Mouse (Mus musculus) cerebellum, postnatal 36 days (tissue): ENCODE results near the gene Zar1l.
"Not testable (repeated sequence)": the region's sequence is repeated elsewhere in the genome, so short reads cannot be mapped to it uniquely, and the experiment has no call there.

Experiments used
- DNase-seq, 2 experiments: peaks; one replicate each; pipeline ENCODE4 v3.0.0; 2021 to 2022; ENCODE audit warnings: mixed read lengths in 2 of 2

Gene Zar1l

GRCm38 (mm10) chr5:150518064-150518463, at the start of gene Zar1l:
Gene Zar1l (minus strand): TSS chr5:150518164.
- DNase-seq, result no peak

DNA sequence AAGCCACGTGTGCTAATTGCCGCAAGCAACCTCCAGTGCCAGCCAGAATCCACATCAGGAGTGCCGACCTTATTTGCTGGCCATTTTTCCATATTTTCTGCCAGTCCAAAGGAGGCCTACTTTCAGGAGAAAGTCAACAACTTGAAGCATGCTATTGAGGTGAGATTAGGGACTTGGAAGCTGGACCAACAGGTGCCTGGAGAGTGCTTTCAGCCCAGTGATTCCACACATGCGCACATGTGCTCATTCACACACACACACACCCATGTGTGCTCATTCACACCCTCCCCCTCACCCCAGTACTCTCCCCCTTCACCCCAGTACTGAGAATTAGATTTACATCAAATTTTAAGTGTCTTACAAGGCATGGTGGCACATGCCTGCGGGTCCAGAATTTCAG, 49.0 kb upstream of the Zar1l start:
- DNase-seq, result no peak

DNA sequence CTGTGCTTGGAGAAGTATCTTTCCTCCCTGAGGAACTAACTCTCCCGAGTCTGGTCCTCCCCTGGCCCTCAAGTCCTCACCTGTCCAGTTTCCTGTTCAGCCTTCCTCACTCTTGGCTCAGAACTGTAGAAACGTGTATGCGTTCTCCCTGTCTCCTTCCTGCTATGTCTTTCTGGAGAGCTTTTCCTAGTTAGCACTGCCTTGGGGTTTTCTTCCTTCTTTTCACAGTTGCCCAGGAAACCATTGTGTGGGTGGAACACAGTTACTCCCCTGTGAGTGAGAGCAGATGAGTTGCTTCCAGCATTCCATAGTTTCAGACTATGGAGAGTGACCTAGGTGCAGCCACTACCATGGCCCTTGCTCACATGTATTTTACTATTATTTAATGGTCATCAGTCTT, 48.3 kb upstream of the Zar1l start:
- DNase-seq, result no peak

DNA sequence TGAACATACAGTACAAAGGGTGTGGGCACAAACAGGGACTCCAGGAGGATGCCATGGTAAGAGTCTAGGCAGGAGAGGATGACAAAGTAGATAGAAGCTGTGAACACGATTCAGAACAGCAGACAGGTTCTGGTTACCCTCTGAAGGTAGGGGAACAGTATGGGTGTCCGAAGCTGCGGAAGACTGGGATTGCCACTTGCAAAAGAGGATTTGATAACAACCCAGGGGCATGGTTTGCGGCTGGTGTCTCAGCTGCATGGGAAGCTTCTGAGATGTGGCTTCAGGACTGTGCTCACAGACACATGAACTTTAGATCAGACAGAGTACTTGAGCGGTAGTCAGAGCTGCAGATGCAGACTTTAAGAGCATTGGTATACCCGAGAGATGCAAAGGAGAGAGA, 46.5 kb upstream of the Zar1l start:
- no peak for DNase-seq

GRCm38 (mm10) chr5:150561783-150562182, 43.8 kb upstream of the Zar1l start:
- no peak for DNase-seq

GRCm38 (mm10) chr5:150561376-150561775, 43.4 kb upstream of the Zar1l start:
- no peak for DNase-seq

DNA sequence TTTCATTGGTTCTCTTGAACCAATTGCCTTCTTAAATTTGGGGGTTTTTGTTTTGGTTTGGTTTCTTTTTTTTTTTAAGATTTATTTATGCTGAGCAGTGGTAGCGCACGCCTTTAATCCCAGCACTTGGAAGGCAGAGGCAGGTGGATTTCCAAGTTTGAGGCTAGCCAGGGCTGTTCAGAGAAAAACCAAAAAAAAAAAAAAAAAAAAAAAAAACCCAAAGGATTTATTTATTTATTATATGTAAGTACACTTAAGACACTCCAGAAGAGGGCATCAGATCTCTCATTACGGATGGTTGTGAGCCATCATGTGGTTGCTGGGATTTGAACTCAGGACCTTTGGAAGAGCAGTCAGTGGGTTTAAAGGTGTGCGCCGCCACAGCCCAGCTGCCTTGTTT, 42.9 kb upstream of the Zar1l start:
- no peak for DNase-seq

GRCm38 (mm10) chr5:150559519-150560103, 41.6 kb upstream of the Zar1l start:
- no peak for DNase-seq

DNA sequence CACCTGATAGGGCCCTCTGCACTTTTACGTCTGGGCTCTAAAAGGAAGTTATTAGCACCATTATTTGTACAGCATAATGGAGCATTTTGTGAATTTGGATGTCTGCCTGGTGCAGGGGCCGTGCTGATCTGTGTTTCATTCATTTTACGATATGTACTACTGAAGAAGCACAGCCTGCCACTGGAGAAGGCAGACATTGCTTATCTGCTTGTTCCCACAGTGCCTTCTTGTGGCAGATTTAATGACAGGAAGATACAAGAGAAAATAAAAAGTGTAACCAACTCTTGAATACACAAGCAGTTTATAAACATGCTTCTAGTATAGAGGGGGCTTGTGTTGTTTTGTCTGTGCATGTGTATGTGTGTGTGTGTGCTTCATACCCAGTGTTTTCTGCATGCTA, 33.7 kb upstream of the Zar1l start:
- no peak for DNase-seq

DNA sequence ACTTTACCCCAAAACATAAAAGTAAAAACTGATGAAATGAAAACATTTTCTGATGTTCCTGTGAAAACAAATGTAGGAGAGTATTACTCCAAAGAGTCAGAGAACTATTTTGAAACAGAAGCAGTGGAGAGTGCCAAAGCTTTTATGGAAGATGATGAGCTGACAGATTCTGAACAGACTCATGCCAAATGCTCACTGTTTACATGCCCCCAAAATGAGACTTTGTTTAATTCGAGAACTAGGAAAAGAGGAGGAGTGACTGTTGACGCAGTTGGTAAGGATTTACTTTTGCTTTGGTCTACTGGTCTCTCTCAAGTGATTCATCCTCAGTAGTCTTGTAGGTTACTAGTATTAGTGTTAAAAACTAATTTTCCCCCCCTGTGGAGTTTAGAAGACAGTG, 25.2 kb upstream of the Zar1l start:
- DNase-seq, result no peak

DNA sequence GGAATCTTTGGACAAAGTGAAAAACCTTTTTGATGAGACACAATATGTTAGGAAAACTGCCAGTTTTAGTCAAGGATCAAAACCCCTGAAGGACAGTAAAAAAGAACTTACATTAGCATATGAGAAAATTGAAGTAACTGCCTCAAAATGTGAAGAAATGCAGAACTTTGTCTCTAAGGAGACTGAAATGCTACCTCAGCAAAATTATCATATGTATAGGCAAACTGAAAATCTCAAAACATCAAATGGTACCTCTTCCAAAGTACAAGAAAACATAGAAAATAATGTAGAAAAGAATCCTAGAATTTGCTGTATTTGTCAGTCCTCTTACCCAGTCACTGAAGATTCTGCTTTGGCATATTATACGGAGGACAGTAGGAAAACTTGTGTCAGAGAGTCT, 23.3 kb upstream of the Zar1l start:
- no peak for DNase-seq

- no peak for DNase-seq
Measured at GRCm38 (mm10) chr5:150525239-150525638, 7.3 kb upstream of the Zar1l start.

DNA sequence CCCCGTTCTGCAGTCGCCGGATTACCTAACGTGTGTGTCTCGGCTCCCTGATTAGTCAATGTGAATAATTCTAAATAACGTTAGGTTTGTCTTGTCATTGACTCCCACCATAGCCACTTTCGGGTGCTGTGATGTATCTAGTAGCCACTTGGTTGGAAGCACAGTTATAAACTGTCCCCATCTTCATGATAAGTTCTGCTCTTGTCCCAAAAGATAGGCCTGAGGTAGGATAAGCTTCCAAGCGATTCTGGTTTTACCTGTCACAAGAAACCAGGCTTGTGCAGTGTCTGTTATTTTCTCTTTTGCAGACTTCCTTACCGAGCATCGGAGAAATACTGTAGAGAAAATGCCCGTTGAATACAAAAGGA, 4.9 kb upstream of the Zar1l start:
- no peak for DNase-seq

DNA sequence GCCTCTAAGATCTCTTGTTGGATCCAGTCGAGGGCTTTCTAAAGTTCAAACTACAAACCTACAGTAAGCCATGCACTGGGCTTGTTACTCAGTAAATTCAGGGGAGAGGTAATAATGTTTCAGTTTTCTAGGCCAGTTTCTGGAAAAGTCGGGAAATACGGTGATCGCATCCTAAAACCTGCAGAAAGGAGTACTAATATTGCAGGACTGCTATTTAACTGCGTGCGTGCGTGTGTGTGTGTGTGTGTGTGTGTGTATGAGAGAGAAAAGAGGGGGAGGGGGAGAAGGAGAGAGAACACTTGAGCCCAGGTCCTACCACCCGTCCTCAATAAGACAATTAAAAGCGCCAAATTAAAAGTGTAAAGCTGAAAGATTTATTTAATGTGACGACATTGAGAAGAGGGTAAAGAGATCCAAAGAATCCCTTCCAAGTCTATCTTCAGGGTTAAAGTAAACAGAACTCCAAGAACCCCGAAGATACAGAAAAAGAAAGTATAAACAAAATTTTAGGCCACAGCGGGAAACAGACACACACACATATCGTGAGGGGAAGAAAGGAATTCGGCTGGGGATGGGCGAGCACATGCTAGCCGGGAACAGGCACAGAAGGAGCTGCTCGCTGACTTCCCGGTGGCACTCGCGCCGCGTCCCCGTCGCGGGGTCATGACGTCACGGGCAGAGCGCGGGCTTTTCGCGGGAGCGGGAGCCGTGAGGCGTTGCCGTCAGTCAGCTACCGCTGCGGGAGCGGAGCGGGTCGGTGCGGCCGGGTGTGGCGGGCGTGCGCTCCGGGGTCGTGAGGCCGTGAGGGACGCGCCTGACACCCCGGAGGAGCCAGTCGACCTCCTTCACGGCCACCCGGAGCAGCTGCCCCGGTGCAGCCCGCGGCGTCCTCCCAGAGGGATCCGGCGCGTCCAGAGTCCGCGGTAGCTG, 4.2 kb upstream of the Zar1l start, which contains the start of gene Brca2:
Gene Brca2, plus strand, starts transcription at position 694 of the 930 bp plus-strand sequence.
- DNase-seq, result peak; percentile 93 to 94

DNA sequence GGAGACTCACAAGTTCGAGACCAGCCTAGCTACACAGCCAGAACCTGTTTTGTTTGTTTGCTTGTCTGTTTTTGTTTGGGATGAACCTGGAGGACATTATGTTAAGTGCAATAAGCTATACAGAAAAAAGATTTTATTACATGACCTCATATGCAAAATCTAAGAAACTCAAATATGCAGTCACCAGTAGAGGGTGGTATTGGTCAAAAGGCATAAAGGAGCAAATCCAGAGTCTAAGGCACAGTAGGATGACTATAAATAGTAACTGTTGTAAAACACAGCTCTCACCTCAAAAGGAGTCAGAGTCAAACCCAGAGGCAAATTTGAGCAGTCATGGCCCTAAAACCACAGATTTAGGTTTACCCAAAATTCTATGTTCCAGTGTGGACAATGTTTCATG, 1.6 kb upstream of the Zar1l start:
- DNase-seq, result no peak

DNA sequence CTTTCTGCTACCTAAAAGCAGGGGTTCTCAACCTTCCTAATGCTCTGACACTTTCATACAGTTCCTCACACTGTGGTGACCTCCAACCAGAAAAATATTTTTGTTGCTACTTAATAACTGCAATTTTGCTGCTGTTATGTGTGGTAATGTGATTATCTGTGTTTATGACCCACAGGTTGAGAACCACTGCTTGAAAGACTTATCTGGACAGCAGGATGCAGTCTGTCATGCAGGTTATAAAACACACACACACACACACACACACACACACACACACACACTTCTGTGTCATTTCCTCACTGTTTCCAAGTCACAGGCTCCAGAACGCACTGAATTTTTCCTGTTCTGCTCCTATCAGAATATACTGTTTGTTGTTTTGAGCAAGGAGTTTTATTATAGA, 3.9 kb downstream of the Zar1l start:
- no peak for DNase-seq

DNA sequence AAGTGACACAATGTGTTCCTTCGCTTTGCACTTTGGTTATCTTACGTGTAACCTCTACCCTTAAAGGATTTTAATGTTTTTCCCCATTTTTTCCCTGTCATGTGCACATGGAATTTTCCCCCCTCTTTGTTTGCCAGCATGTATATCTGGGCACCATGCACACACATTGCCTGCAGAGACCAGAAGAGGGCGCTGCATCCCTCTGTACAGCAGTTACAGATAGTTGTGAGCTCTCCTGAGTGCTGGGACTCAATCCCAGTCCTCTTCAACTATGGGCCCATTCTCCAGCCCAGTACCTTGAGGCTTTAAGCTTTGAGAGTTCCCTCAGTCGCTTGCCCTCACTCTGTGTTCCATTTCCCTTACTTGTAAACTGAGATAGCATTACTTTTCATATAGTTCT, 4.7 kb downstream of the Zar1l start:
- no peak for DNase-seq

DNA sequence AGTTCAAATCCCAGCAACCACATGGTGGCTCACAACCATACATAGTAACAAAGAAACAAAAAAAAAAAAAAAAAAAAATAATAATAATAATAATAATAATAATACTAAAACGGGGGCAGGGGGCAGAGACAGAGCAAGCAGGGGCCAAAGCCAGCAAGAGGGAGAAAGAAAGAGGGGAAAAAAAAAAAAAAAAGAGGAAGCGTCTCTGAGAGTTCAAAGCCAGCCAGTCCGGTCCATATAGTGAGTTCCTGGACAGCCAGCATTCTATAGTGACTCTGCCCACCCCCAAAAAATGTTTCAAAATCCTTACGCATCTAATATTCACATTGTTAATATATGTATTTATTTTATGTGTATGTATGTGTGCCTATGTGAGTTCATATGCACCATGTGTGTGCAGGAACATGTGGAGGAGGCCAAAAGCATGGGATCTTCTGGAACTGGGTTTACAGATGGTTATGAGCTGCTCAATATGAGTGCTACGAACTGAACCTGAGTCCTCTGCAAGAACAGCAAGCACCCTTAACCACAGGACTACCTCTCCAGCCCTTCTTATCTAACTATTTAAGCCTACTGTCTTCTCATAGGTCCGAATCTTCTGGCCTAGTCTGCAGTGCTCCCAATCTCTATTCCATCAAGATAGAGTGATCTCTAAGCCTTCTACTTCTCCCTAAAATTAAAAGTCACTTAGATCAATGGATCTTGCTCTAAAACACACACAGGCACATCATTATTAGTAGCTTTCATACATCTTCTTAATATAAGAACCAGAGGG, 7.3 kb downstream of the Zar1l start:
- DNase-seq, result no peak

- DNase-seq, result peak; percentile 15 to 22
Measured at GRCm38 (mm10) chr5:150495792-150496191, 22.2 kb downstream of the Zar1l start.

DNA sequence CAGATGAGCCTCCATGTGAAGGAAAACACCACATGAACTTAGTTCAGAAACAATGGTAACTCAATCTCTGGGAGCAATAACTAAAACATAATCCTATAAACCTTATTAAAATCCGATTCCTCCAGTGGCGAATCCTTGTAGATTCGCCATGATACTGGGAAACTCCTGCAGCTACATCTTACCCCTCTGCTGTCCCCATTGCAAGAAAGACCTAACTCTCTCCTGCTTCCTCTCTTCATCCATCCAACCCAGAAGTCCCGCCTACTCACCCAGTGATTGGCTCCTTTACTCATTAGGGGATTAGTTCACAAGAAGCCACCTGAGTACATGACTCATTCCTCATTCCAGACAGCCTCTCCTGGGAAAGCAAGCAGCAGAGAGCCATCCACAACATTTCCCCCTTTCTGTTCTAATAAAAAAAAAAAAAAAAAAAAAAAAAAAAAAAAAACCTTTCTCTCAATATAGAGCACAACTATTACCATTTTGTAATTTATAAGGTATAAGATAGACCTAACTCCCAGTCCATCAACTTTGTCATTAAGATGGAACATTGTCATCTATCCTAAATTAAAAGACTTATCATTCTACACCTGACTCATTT, 26.3 kb downstream of the Zar1l start:
- not testable (repeated sequence) for DNase-seq

GRCm38 (mm10) chr5:150490821-150491220, 27.1 kb downstream of the Zar1l start:
- DNase-seq, result no peak

GRCm38 (mm10) chr5:150490285-150490684, 27.7 kb downstream of the Zar1l start:
- DNase-seq, result no peak

- DNase-seq, result no peak
Measured at GRCm38 (mm10) chr5:150485198-150485597, 32.8 kb downstream of the Zar1l start.
